Mouse (Mus musculus) macrophage (primary cell): ENCODE results near the gene Cth. TPM values are rescaled to one million over a fixed set of nuclear protein-coding genes. Genes with fewer than 3 reads are reported as not detected.

ENCODE experiments used
- H3K27ac ChIP-seq: fragments of 350-480 bp; formaldehyde crosslinking; 2 replicates; pipeline ENCODE4 v1.9.0; 2021
- H3K36me3 ChIP-seq: fragments of 350-480 bp; formaldehyde crosslinking; 2 replicates; pipeline ENCODE4 v1.9.0; 2021; ENCODE audit errors: inconsistent target
- H3K4me3 ChIP-seq: fragments of 350-480 bp; formaldehyde crosslinking; 2 replicates; pipeline ENCODE4 v1.9.0; 2021; ENCODE audit errors: inconsistent target
- H3K79me2 ChIP-seq: fragments of 350-480 bp; formaldehyde crosslinking; 2 replicates; pipeline ENCODE4 v1.9.0; 2021; ENCODE audit errors: inconsistent target
- WGBS: methylation state at CpG from one replicate; pipeline ENCODE4 v1.1.7; 2026; ENCODE audit warnings: inconsistent platforms; ENCODE audit not compliant: missing documents; 5-methylcytosine and 5-hydroxymethylcytosine counted together
- polyA plus RNA-seq: library from polyadenylated mRNA; stranded (reverse); fragments of 250-400 nt; gene quantifications from 3 replicates; pipeline ENCODE4 v1.2.4, GENCODE M21; 2018; ENCODE audit warnings: inconsistent platforms

The Cth gene
- polyA plus RNA-seq, 1 experiment from 2014 or later = not detected

DNA sequence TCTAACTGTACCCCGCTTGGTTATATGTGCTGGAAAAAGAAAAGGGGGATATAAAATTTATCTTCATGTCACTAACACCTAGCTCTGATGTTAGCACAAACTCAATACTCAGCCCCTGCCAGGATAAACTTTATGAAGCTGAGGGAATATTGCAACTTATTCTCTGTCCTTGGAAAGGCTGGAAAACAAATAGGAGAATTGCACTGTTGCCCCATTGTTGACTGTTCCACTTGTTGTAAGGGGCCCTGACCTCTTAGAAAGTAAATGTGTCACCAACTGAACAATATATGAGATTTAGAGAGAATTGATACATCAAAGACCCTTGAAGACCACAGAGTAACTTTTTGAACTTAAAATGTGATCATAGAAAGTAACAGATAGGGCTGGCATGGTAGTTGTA lies 4.5 kb upstream of the Cth start:
- Histone ChIP-seq H3K36me3 (no peaks in the 10 kb centered on the region), H3K79me2 (no peaks in the 10 kb centered on the region), H3K27ac (no peak overlapping the region), H3K4me3 (no peak overlapping the region)
- 100% methylated on average over 1 of the region's 1 CpGs for WGBS

DNA sequence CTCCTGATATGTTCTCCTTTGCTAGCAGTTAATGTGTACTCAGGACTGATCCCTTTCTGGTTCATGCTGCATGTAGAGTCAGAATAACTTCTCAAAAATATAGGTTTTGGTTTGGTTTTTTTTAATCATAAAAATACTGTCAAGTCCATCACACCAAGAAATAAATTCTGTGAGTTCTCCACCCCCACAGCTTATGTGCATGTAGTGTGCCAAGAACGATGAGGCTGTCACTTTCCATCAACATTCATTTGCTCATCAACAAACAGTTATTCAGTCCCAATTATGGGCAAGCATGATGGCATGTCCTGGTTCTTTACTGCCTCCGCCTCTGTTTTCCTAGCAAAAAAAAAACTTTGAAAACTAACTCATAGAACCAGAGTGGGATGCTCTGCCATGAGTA lies 3.9 kb upstream of the Cth start:
- no peaks in the 10 kb centered on the region for H3K36me3 ChIP-seq
- H3K4me3 ChIP-seq = no peak overlapping the region
- no peak overlapping the region for H3K27ac ChIP-seq
- 84% methylated on average over 2 of the region's 2 CpGs for WGBS
- no peaks in the 10 kb centered on the region for H3K79me2 ChIP-seq

DNA sequence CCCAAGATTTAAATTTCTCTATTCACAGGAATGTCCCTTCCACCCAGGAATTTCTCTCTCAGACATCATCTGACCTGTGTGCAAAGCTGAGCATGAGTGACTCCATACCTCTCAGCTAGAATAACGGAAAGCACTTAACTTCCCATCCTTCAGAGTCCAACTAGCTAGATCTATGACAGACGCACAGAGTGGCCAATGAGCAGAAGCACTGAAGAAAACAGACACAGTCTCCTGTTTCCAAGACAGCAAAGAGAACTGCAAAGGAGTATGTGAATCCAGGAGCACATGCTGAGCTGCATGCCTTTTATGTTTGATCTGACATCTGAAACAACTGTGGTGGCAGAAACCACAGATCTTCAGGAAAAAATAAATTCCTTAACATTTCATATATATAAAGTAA lies 1.9 kb upstream of the Cth start:
- Histone ChIP-seq H3K79me2 (no peaks in the 10 kb centered on the region), H3K4me3 (no peak overlapping the region)
- WGBS = 65% methylated on average over 2 of the region's 2 CpGs

DNA sequence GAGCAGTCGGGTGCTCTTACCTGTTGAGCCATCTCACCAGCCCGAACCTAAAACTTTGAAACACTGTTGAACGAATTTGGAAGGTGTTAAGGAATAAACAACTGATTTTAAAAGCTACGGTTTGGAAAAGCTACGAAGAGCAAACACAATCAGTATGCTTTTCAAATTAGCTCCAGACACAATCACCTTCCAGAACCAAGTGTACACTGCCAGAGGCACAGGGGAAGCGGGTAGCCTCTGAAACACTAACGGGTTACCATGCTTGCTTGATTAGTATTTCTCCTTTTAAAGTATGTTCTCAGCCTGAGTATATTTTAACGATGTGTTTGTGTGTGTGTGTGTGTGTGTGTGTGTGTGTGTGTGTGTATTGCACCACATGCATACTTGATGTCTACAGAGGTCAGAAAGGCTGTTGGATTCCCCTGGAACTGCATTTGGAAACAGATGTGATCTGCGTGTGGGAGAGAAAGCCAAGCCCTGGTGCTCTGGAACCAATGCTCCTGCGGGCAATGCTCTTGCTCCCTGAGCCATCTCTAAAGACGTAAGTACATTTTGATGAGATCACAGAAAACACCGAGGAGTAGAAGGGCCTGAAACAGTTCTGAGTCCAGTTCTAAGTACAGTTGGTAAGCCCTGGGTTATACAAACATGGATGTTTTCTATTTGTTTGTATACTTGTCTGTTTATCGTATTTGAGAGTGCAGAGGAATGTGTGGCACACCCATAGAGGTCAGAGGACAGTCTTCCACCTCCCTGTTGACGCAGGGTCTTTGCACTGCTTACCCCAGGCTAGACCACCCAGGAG lies 1.0 kb upstream of the Cth start:
- 94% methylated on average over 13 of the region's 14 CpGs for WGBS
- H3K4me3 ChIP-seq = no peak overlapping the region
- no peaks in the 10 kb centered on the region for H3K79me2 ChIP-seq
- no peaks in the 10 kb centered on the region for H3K36me3 ChIP-seq
- no peak overlapping the region for H3K27ac ChIP-seq

More for the DNA sequence above, 1.9 kb upstream of the Cth start:
- Histone ChIP-seq H3K27ac (no peak overlapping the region), H3K36me3 (no peaks in the 10 kb centered on the region)

DNA sequence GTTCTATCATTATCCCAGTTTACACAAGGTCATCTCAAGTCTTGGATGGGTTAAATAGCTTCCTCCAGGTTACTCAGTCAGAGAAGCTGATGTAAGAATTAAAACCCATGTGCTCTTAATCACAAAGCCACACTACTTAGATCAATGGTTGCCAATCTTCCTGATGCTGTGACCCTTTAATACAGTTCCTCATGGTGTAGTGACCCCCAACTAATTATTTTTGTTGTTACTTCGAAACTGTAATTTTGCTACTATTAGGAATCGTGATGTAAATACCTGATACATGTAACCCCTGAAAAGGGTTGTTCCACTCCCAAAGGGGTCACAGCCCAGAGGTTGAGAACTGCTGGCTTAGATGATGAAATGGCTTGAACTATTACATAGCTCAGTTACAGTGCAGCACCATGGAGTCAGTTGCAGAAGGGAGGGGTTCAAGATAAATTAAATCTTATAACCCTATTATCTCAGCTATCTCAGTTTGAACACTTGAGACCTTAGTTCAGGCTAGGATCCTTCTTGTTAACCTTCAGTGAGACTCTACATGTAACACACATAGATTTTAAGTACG lies 1.5 kb downstream of the Cth start:
- 94% methylated on average over 3 of the region's 3 CpGs for WGBS
- Histone ChIP-seq H3K27ac (no peak overlapping the region), H3K79me2 (no peaks in the 10 kb centered on the region), H3K4me3 (no peak overlapping the region), H3K36me3 (no peaks in the 10 kb centered on the region)

DNA sequence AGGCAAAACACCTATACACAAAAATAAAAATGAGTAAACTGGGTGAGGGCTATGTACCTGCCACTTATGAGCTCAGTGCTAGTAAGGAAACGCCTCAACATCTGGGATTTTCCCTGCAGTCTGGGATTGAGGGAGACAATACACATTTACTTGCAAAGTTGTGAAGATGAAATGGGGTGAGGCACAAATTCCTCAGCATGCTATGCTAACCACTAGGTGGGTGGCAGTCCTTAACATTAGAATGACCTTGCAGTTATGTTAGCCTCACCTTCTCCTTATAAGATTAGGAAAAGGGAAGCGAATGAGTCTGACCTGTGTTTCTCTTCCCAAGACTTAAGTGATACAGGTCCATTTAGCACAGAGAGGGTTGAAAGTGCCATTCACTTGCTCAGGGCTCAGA lies 3.5 kb downstream of the Cth start:
- H3K27ac ChIP-seq = no peak overlapping the region
- H3K79me2 ChIP-seq = no peaks in the 10 kb centered on the region
- H3K4me3 ChIP-seq = no peak overlapping the region
- 84% methylated on average over 2 of the region's 2 CpGs for WGBS
- no peaks in the 10 kb centered on the region for H3K36me3 ChIP-seq

DNA sequence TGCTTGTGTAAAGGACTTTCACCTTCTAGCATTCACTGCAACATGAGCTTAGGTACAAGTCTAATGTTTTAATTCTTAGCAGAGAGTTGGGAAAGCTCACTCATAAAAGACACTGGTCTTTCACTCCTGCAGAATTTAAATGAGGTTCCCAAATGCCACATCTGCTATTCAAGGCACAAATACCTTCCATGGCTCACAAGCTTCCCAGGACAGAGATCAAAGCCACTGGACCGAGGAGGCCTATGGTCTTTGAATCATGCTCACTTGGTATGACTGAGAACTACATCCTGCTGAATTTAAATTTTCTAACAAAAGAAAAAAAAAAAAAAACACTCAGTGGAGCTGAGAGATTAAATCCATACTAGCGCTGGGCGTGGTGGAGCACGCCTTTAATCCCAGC lies 8.5 kb downstream of the Cth start:
- WGBS = 80% methylated on average over 4 of the region's 4 CpGs
- Histone ChIP-seq H3K36me3 (no peaks in the 10 kb centered on the region), H3K27ac (no peak overlapping the region), H3K79me2 (no peaks in the 10 kb centered on the region), H3K4me3 (no peak overlapping the region)

DNA sequence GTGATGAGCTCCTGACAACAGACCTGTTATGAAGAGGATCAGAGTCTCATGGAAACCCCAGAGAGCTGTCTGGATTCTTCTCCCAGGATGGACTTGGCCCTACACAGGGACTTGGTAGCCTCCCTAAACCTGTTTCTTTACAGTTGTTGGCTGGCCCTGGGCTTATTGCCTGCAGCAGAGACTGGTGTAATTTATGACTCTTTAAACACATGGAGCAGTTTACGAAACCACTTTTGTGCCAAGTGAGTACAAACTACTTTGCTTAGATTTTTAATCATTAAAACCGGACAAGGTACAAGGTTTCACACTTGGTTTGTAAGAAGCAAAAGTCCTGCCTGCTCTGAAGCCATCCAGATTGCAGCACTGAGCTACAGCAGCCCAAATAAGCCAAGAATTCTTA lies 12.7 kb downstream of the Cth start:
- H3K79me2 ChIP-seq = no peaks in the 10 kb centered on the region
- WGBS = 88% methylated on average over 2 of the region's 2 CpGs
- H3K4me3 ChIP-seq = no peak overlapping the region
- H3K27ac ChIP-seq = no peak overlapping the region
- H3K36me3 ChIP-seq = no peaks in the 10 kb centered on the region

DNA sequence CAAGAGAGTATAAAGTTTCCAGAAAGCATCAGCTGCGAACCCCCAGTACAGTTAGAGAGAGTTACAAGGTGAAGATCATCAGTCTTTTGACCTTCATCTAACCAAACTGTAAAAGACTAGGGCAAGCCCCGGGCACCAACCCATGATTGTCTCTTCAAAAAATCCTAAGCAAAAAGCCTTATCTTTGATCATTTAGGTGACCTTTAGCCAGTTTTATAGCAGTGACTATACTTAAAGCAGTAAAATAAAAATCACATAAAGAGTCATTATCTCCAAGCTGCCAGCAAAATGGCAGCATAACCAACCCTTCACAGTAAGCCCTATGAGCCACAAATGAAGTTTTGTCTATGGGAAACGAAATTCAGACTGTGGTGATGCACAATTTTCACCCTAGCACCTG lies 14.6 kb downstream of the Cth start:
- 70% methylated on average over 3 of the region's 3 CpGs for WGBS
- Histone ChIP-seq H3K79me2 (no peaks in the 10 kb centered on the region), H3K27ac (no peak overlapping the region), H3K4me3 (no peak overlapping the region), H3K36me3 (no peaks in the 10 kb centered on the region)

DNA sequence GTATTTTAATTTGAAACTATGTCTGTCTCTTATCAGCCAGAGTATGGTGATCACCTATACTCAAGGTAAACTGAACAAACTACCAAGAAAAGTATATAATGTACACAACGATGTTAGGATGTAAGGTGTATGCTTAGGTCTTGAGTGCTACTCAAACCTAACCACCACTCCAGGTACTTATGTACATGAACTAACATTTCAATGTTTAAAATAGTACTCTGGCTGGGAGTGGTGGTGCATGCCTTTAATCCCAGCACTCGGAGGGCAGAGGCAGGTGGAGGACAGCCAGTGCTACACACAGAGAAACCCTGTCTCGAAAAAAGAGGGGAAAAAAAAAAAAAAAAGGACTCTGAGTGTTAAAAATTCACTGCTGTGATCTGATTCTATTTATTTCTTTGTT lies 16.7 kb downstream of the Cth start:
- no peak overlapping the region for H3K4me3 ChIP-seq
- WGBS = 82% methylated on average over 3 of the region's 3 CpGs

DNA sequence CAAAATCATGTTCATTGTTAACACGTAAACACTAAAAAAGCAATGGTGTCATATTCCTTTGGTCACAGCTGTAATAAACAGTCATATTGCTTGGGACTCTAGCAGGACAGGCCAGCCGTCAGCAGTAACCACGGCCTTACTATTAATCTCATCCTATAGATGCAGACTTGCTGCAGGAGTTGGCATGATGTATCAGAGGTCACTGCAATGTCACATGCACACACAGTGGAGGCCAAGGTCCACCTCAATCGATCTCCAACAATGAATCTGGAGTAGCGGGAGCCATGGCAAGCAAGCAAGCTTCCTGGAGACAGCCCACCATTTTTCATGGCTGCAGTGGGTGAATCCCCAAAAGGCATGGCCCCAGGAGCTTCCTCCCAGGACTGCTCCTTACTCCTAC lies 23.2 kb downstream of the Cth start:
- 84% methylated on average over 5 of the region's 5 CpGs for WGBS
- H3K27ac ChIP-seq = no peak overlapping the region
- H3K36me3 ChIP-seq = no peaks in the 10 kb centered on the region
- H3K4me3 ChIP-seq = no peak overlapping the region
- no peaks in the 10 kb centered on the region for H3K79me2 ChIP-seq

More for the DNA sequence above, 16.7 kb downstream of the Cth start:
- Histone ChIP-seq H3K36me3 (no peaks in the 10 kb centered on the region), H3K79me2 (no peaks in the 10 kb centered on the region), H3K27ac (no peak overlapping the region)

DNA sequence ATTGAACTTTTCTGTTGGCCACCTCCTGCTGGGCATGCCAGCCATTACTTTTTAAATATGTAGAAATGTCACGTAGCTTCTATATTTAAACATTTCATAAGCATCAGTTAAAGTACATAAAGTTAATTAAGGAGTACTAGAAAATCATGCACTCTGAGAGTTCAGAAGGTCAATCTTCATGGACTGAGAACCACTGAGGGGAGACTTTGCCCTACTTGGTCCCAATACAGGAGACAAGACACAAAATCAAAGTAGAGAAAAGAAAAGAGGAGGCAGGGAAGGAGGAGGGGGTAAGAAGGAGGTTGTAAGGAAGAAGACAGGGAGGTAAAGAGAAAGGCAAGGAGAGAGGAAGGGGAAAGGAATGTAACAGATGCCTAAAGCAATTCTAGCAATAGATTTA lies 24.9 kb downstream of the Cth start:
- no peaks in the 10 kb centered on the region for H3K79me2 ChIP-seq
- no peak overlapping the region for H3K4me3 ChIP-seq
- no peaks in the 10 kb centered on the region for H3K36me3 ChIP-seq
- no peak overlapping the region for H3K27ac ChIP-seq
- WGBS = 100% methylated on average over 1 of the region's 1 CpGs

DNA sequence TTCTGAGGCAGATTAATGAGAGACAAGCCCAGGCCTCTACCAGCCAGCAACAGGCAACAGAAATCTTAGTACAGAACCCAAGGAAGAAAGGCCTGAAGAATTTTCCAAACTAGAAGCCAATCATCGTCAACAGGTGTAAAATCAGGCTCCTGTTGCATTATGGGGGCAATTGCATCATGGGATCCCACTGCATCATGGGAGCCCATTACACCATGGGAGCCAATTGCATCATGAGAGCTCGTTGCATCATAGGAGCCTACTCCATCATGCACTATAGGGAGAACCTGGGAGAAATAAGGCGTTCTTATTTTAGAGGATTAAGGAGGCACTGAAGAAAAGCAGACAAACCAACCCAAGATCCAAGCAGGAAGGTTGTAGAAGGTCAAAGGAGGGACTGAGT lies 27.2 kb downstream of the Cth start:
- WGBS = 78% methylated on average over 3 of the region's 3 CpGs
- no peak overlapping the region for H3K27ac ChIP-seq
- H3K4me3 ChIP-seq = no peak overlapping the region
- H3K36me3 ChIP-seq = no peaks in the 10 kb centered on the region
- H3K79me2 ChIP-seq = no peaks in the 10 kb centered on the region

DNA sequence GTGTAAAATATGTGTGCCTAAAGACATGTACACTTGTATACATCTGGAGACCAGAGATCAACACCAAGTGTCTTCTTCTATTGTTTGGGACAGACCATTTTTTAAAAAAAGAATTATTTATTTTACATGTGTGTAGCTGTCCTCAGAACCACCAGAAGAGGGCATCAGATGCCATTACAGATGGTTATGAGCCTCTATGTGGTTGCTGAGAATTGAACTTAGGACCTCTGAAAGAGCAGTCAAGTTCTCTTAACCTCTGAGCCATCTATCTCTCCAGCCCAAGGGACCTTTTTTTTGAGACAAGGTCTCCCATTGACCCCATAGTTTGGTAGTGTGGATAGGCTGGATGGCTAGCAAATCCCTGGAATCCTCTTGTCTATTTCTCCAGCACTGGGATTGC lies 33.1 kb downstream of the Cth start:
- no peaks in the 10 kb centered on the region for H3K36me3 ChIP-seq
- H3K27ac ChIP-seq = no peak overlapping the region
- no peak overlapping the region for H3K4me3 ChIP-seq
- no peaks in the 10 kb centered on the region for H3K79me2 ChIP-seq

DNA sequence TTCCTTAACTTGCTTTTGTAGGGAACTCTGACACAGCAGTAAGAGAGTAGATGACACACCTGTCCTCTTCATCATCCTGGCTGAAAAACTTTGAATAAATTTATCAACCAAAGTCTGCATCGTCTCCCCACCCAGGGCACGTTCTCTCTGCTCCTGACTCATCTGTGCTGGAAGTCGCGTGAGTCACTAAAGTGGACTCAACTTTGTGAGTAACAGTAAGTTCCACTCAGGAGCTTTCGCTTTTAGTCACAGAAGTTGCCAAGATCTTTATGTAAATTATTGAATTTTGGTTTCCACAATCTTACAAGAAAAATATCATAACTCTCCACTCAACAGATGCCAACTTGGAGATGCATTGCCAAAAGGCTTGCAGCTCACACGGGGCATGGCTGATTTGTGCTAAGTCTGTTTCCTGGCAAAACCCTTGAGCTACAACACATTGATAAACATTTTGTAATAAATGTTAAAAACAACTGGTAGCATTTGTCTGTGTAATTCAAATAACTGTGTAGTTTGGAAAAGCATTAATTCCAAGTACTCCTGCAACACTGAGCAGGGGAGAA lies 40.7 kb downstream of the Cth start:
- 86% methylated on average over 6 of the region's 6 CpGs for WGBS
- no peak overlapping the region for H3K4me3 ChIP-seq
- H3K79me2 ChIP-seq = no peaks in the 10 kb centered on the region
- no peak overlapping the region for H3K27ac ChIP-seq
- H3K36me3 ChIP-seq = no peaks in the 10 kb centered on the region
